Mouse (Mus musculus): Measurements from ENCODE around the gene Inpp5f. TPM values are rescaled to one million over a fixed set of nuclear protein-coding genes. Genes with fewer than 3 reads are reported as not detected.
A peak's percentile ranks its signal among the peaks of the same experiment; 100 is the strongest.
"Not testable (repeated sequence)": the region's sequence is repeated elsewhere in the genome, so short reads cannot be mapped to it uniquely, and the experiment has no call there.

Gene Inpp5f
- polyA plus RNA-seq, 1 experiment from 2014 or later = 97.5 TPM

DNA sequence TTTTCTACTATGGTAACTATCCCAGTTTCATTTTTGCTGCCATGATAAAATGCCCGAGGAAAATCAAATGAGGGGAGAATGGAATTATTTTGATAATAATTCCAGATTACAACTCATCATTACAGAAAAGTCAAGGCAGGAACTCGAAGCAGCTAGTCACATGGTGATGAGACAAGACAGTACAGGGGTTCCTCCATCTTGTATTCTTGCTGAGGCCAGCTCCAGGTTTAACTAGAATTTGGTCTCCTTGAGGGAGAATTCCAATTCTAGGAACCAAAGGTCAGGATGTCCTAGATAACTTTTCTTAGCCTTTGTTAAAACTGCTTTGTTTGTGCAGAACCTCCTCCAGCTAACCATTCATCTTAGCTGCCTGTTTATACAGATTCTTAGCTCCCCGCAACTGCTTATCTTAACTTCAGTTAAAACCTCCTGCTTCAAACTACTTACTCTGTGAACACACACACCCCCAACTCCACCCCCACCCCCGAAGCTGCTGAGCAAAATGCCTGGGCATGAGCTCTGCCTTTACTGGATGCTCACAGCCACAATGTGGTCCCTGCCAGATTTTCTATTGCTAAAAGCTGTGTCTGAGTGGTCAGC lies 23.7 kb upstream of the Inpp5f start:
- Histone ChIP-seq H3K4me1 (ENCODE audit: control insufficient read depth, insufficient read depth, low read length) (0 out of 2 replicates have a peak, but pooled peaks cover 3% of the 10 kb centered on the region), H3K4me3 (ENCODE audit: low read depth, low read length) (no peak overlapping the region), H3K9ac (ENCODE audit: low read length) (no peak overlapping the region), H3K9me3 (ENCODE audit: control insufficient read depth, low read length) (no peaks in the 10 kb centered on the region), H3K27me3 (ENCODE audit: control insufficient read depth, insufficient read depth, low read length) (no peaks in the 10 kb centered on the region), H3K4me2 (ENCODE audit: low read depth) (no peak overlapping the region), H3K27ac (ENCODE audit: low read depth, low read length) (no peak overlapping the region), H3K36me3 (ENCODE audit: control insufficient read depth, insufficient read depth, low read length) (no peaks in the 10 kb centered on the region)
- no peak for DNase-seq (ENCODE audit: low spot score)
- WGBS = 79% methylated on average over 4 of the region's 4 CpGs
- no peak for ATAC-seq (ENCODE audit: insufficient read depth, low FRiP score, low TSS enrichment)

DNA sequence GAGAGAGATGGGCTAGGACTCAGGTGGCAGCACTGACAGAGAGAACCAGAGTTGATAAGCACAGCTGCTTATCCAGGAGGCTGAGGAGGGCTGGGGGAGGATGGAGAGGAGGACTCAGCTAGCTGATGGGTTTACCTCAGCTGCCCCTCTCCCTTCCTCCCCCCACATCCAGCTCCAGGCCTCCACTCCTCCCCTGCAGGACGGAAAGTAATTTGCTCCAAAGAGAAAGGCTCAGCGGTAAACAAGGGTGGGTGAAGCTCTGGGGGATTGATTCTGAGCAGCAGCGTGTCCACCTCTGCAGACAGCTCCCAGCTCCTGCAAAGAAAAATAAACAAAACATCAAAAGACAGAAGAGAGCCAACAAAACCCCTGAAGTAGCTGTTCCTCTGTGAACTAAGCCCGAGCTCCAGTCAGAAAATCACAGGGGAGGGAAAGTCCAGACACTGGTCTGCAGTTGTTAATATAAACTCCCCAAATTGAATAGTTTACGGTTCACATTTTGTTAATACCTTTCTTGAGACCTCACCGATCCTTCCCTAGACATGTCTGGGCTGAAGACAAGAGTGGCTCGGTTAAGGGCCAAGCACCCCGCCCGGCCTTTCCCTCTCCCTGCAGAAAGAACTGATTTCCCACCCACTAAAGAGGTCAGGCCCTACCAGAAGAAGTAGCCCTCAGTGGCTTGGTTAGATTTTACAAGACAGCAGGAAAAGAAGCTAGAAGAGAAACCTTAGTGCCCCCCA lies 19.6 kb upstream of the Inpp5f start:
- WGBS = 7% methylated on average over 9 of the region's 9 CpGs
- Histone ChIP-seq H3K27me3 (ENCODE audit: control insufficient read depth, insufficient read depth, low read length) (no peaks in the 10 kb centered on the region), H3K4me2 (ENCODE audit: low read depth) (no peak overlapping the region), H3K36me3 (ENCODE audit: control insufficient read depth, insufficient read depth, low read length) (no peaks in the 10 kb centered on the region), H3K9ac (ENCODE audit: low read length) (0 out of 2 replicates have a peak overlapping the region, but pooled peaks have one; percentile 23), H3K4me3 (ENCODE audit: low read depth, low read length) (no peak overlapping the region), H3K9me3 (ENCODE audit: control insufficient read depth, low read length) (no peaks in the 10 kb centered on the region), H3K27ac (ENCODE audit: low read depth, low read length) (peak overlapping the region; percentile 67), H3K4me1 (ENCODE audit: control insufficient read depth, insufficient read depth, low read length) (peaks cover 9% of the 10 kb centered on the region; the same call in 1 of the 2 replicates)
- DNase-seq (ENCODE audit: low spot score) = peak; percentile 59
- 0 out of 2 replicates have a peak, but pooled peaks have one; percentile 38 for ATAC-seq (ENCODE audit: insufficient read depth, low FRiP score, low TSS enrichment)

DNA sequence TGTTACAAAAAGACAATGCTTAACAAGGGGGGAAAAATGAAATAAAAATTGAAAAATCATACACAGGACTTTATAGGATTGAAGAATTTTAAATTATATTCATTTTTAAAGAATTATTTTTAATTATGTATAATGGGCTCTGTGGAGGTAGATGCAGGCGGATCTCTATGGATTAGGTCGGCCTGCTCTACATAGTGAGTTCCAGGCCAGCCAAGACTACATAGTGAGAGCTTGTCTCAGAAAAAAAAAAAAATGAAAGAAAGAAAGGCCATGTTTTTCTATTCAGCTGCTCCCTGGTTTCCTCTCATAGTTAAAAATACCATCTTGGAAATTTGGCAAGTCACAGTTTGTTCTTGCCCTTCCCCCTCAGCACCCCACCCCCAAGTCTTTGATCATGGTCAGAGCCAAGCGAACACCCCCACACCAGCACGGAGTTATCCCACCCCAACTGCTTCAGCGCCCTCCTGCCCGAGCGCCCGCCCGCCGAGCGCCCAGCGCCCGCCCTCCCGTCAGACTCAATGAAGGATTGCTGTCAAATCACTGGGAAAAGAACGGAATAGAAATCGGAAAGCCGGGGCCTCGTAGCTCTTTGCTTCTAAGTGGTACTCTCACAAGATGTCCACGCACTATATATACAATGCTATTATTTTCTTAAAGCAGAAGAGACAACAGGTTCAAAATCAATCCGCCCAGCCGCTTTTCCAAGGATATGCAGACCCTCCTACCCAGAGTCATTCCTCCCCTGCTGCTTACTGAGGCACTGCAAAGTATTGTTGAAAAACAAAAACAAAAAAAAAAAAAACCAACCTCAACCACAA lies 18.8 kb upstream of the Inpp5f start:
- Histone ChIP-seq H3K9me3 (ENCODE audit: control insufficient read depth, low read length) (no peaks in the 10 kb centered on the region), H3K4me3 (ENCODE audit: low read depth, low read length) (peak overlapping the region; percentile 14), H3K36me3 (ENCODE audit: control insufficient read depth, insufficient read depth, low read length) (no peaks in the 10 kb centered on the region), H3K27me3 (ENCODE audit: control insufficient read depth, insufficient read depth, low read length) (no peaks in the 10 kb centered on the region), H3K4me1 (ENCODE audit: control insufficient read depth, insufficient read depth, low read length) (peaks cover 9% of the 10 kb centered on the region; the same call in 1 of the 2 replicates), H3K9ac (ENCODE audit: low read length) (peak overlapping the region; percentile 19), H3K27ac (ENCODE audit: low read depth, low read length) (peak overlapping the region; percentile 76), H3K4me2 (ENCODE audit: low read depth) (peak overlapping the region; percentile 46)
- DNase-seq (ENCODE audit: low spot score) (peak; percentile 69), ATAC-seq (ENCODE audit: insufficient read depth, low FRiP score, low TSS enrichment) (peak; percentile 55; the same call in 1 of the 2 replicates)
- WGBS = 3% methylated on average over 21 of the region's 21 CpGs

DNA sequence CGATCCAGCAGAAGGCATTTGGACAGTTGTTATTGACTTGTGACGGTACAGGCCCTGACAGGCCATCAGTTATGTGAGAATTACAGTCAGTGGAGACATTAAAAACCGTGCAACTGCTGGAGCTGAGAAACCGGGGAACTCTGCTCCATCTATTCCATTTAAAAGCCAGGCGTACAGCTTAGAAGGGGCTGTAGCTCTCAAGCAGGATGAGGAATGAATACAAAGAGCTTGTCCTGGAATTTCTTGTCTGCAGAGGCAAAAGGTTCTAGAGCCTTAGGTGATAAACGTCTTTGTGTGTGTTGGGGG lies 18.2 kb upstream of the Inpp5f start:
- H3K9ac ChIP-seq (ENCODE audit: low read length) = peak overlapping the region; percentile 19
- H3K4me1 ChIP-seq (ENCODE audit: control insufficient read depth, insufficient read depth, low read length) = peaks cover 9% of the 10 kb centered on the region; the same call in 1 of the 2 replicates
- no peaks in the 10 kb centered on the region for H3K36me3 ChIP-seq (ENCODE audit: control insufficient read depth, insufficient read depth, low read length)
- H3K9me3 ChIP-seq (ENCODE audit: control insufficient read depth, low read length) = no peaks in the 10 kb centered on the region
- no peaks in the 10 kb centered on the region for H3K27me3 ChIP-seq (ENCODE audit: control insufficient read depth, insufficient read depth, low read length)
- DNase-seq (ENCODE audit: low spot score) (no peak), ATAC-seq (ENCODE audit: insufficient read depth, low FRiP score, low TSS enrichment) (no peak)
- peak overlapping the region; percentile 76 for H3K27ac ChIP-seq (ENCODE audit: low read depth, low read length)
- H3K4me3 ChIP-seq (ENCODE audit: low read depth, low read length) = peak overlapping the region; percentile 6; the same call in 1 of the 2 replicates
- WGBS = 3% methylated on average over 6 of the region's 6 CpGs
- H3K4me2 ChIP-seq (ENCODE audit: low read depth) = peak overlapping the region; percentile 46

DNA sequence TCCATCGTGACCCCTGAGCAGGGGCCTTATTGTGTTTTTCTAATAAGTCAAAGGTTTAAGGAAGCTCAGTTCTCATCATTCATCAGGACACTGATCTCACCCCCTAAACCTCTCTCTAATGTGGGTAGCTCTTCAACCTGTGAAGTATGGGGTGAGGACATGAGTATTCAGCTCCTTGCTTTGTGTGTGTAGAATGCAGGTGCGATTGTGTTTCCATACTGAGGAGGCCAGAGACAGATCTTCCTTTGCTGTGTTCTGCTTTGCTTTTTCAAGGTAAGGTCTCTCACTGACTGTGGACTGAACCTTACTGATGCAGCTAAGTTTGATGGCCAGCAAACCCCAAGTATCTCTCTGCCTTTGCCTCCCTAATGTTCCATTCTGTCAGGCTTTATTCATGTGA lies 14.9 kb upstream of the Inpp5f start:
- Histone ChIP-seq H3K4me3 (ENCODE audit: low read depth, low read length) (no peak overlapping the region), H3K4me2 (ENCODE audit: low read depth) (no peak overlapping the region), H3K27ac (ENCODE audit: low read depth, low read length) (no peak overlapping the region), H3K4me1 (ENCODE audit: control insufficient read depth, insufficient read depth, low read length) (peaks cover 9% of the 10 kb centered on the region; the same call in 1 of the 2 replicates), H3K27me3 (ENCODE audit: control insufficient read depth, insufficient read depth, low read length) (no peaks in the 10 kb centered on the region), H3K9me3 (ENCODE audit: control insufficient read depth, low read length) (no peaks in the 10 kb centered on the region), H3K9ac (ENCODE audit: low read length) (no peak overlapping the region), H3K36me3 (ENCODE audit: control insufficient read depth, insufficient read depth, low read length) (no peaks in the 10 kb centered on the region)
- ATAC-seq (ENCODE audit: insufficient read depth, low FRiP score, low TSS enrichment) (no peak), DNase-seq (ENCODE audit: low spot score) (no peak)
- 96% methylated on average over 2 of the region's 2 CpGs for WGBS

DNA sequence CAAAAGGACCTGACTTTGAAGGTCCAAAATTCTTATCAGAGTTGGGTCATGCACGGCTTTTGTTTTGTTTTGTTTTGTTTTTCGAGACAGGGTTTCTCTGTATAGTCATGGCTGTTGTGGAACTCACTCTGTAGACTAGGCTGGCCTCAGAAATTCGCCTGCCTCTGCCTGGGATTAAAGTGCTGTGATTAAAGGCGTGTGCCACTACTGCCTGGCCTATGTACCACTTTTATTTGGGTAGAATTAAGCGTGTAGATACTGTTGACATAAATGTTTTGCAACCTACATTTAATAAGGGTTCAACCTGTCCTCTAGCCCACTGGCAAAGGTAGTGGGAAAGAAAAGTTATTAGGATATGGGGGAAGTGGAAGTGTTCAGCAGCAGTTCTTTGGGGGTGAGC lies 12.1 kb upstream of the Inpp5f start:
- no peaks in the 10 kb centered on the region for H3K9me3 ChIP-seq (ENCODE audit: control insufficient read depth, low read length)
- H3K4me2 ChIP-seq (ENCODE audit: low read depth) = no peak overlapping the region
- DNase-seq (ENCODE audit: low spot score) (no peak), ATAC-seq (ENCODE audit: insufficient read depth, low FRiP score, low TSS enrichment) (no peak)
- H3K9ac ChIP-seq (ENCODE audit: low read length) = no peak overlapping the region
- no peaks in the 10 kb centered on the region for H3K4me1 ChIP-seq (ENCODE audit: control insufficient read depth, insufficient read depth, low read length)
- H3K36me3 ChIP-seq (ENCODE audit: control insufficient read depth, insufficient read depth, low read length) = no peaks in the 10 kb centered on the region
- no peaks in the 10 kb centered on the region for H3K27me3 ChIP-seq (ENCODE audit: control insufficient read depth, insufficient read depth, low read length)
- no peak overlapping the region for H3K4me3 ChIP-seq (ENCODE audit: low read depth, low read length)
- no peak overlapping the region for H3K27ac ChIP-seq (ENCODE audit: low read depth, low read length)
- WGBS = 80% methylated on average over 5 of the region's 5 CpGs

DNA sequence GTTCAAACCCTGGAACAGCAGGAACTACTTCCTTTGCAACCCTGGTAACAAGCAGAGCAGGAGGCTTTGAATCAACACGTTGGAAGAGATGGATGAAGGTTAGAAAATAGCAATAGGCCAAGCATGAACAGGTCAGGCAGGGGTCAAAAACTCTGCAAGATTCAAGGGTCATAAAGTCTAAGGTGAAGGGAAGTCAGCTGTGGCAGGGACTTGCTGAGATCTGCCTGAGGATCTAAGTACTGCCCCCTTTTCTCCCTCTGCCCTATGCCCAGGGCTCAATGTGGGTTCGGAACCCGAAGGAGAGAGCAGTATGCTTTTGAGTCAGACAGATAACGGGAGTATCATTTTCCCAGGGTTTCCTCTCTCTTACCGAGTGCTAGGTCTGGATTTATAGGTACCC lies 9.3 kb upstream of the Inpp5f start:
- 65% methylated on average over 5 of the region's 5 CpGs for WGBS
- Histone ChIP-seq H3K4me3 (ENCODE audit: low read depth, low read length) (no peak overlapping the region), H3K27ac (ENCODE audit: low read depth, low read length) (no peak overlapping the region), H3K4me2 (ENCODE audit: low read depth) (no peak overlapping the region), H3K9ac (ENCODE audit: low read length) (no peak overlapping the region), H3K4me1 (ENCODE audit: control insufficient read depth, insufficient read depth, low read length) (no peaks in the 10 kb centered on the region), H3K27me3 (ENCODE audit: control insufficient read depth, insufficient read depth, low read length) (no peaks in the 10 kb centered on the region), H3K9me3 (ENCODE audit: control insufficient read depth, low read length) (no peaks in the 10 kb centered on the region), H3K36me3 (ENCODE audit: control insufficient read depth, insufficient read depth, low read length) (no peaks in the 10 kb centered on the region)
- no peak for DNase-seq (ENCODE audit: low spot score)
- ATAC-seq (ENCODE audit: insufficient read depth, low FRiP score, low TSS enrichment) = no peak

DNA sequence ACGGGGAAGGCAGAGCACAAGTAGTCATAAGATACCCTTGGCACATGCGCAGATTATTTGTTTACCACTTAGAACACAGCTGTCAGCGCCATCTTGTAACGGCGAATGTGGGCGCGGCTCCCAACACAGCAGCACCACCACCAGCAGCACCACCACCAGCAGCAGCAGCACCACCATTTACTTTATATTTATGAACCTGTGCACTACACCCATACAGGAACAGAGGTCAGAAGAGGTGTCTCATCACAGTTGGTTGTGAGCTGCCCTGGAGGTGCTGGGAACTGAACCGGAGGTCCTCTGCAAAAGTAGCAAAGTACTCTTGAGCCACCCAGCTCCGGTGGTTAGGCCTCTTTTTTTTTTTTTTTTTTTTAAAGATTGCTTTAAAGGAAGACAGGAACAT lies 1.2 kb upstream of the Inpp5f start:
- ATAC-seq (ENCODE audit: insufficient read depth, low FRiP score, low TSS enrichment); H3K4me3 ChIP-seq (ENCODE audit: low read depth, low read length); H3K9ac ChIP-seq (ENCODE audit: low read length); H3K4me2 ChIP-seq (ENCODE audit: low read depth); H3K4me1 ChIP-seq (ENCODE audit: control insufficient read depth, insufficient read depth, low read length); H3K27ac ChIP-seq (ENCODE audit: low read depth, low read length); H3K27me3 ChIP-seq (ENCODE audit: control insufficient read depth, insufficient read depth, low read length); H3K9me3 ChIP-seq (ENCODE audit: control insufficient read depth, low read length); DNase-seq (ENCODE audit: low spot score); H3K36me3 ChIP-seq (ENCODE audit: control insufficient read depth, insufficient read depth, low read length): not testable (repeated sequence)
- WGBS = 98% methylated on average over 7 of the region's 9 CpGs
